Mouse (Mus musculus): ENCODE measurements around the gene Cep170b.

DNA sequence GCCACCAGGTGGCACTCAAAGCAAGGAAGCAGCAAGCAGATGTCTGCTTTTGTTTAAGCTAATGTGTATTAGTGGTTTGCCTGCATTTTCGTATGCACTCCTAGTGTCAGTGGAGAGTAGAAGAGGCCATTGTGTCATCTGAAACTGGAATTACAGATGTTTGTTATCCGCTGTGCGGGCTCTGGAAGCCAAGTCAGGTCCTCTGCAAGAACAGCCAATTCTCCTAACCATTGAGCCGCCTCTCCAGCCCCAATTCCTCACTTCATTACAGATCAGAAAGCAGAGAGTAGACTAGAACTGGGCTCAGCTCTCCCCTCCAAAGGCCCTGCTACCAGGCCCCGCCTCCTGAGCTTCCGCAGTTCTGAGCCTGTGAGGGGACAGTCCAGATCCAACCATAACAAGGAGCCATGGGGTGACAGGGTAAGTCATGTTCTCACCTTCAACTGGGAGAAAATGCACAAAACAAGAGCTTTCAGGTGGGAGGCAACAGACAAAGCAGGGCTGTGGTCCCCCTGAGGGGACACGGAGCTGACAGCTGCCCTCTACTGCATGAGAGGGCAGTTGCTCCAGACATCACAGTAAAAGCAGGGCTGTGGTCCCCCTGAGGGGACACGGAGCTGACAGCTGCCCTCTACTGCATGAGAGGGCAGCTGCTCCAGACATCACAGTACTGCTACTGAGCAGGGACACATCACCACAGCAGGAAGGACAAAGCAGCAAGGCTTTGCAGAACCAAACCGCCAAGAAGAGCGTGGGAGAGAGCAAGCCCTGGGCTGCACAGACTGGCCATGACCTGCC, 26.8 kb downstream of the Cep170b start:
- TF ChIP-seq CTCF (IDR thresholded peaks at IDR 0.05; ENCODE audit: extremely low read depth, insufficient read depth, low read length) (peak; percentile 59), POLR2A (IDR thresholded peaks at IDR 0.05; ENCODE audit: extremely low read depth, insufficient read depth, low read length) (no peak)
